Mouse (Mus musculus): ENCODE results near the gene Gas7. TPM values are rescaled to one million over a fixed set of nuclear protein-coding genes. Genes with fewer than 3 reads are reported as not detected.

The Gas7 gene
- polyA plus RNA-seq, 1 experiment from 2014 or later: 18.7 TPM

- Histone ChIP-seq H3K4me2 (replicated peaks; ENCODE audit: low read depth, low read length) (no peak overlapping the region), H3K4me1 (ENCODE audit: insufficient read depth, low read depth, low read length) (no peaks in the 10 kb centered on the region), H3K9ac (replicated peaks; ENCODE audit: low read depth) (no peak overlapping the region), H3K36me3 (ENCODE audit: insufficient read depth, low read length) (no peaks in the 10 kb centered on the region), H3K9me3 (ENCODE audit: low read length) (no peaks in the 10 kb centered on the region), H3K27ac (ENCODE audit: low read length) (no peak overlapping the region), H3K27me3 (replicated peaks; ENCODE audit: insufficient read depth, low read length) (no peaks in the 10 kb centered on the region), H3K4me3 (ENCODE audit: low read depth, low read length) (no peak overlapping the region)
- ATAC-seq (no peak), DNase-seq (ENCODE audit: low spot score) (no peak)
- 90% methylated on average over 2 of the region's 2 CpGs for WGBS
- TF ChIP-seq EP300 (IDR thresholded peaks at IDR 0.05) (no peak), CTCF (IDR thresholded peaks at IDR 0.05) (no peak)
Observed at GRCm38 (mm10) chr11:67500115-67500514, 44.9 kb downstream of the Gas7 start.

- H3K27ac ChIP-seq (ENCODE audit: low read length): no peak overlapping the region
- TF ChIP-seq EP300 (IDR thresholded peaks at IDR 0.05) (no peak), CTCF (IDR thresholded peaks at IDR 0.05) (no peak)
- H3K4me3 ChIP-seq (ENCODE audit: low read depth, low read length): no peak overlapping the region
- H3K4me1 ChIP-seq (ENCODE audit: insufficient read depth, low read depth, low read length): no peaks in the 10 kb centered on the region
- no peak for ATAC-seq
- no peak overlapping the region for H3K9ac ChIP-seq (replicated peaks; ENCODE audit: low read depth)
- H3K4me2 ChIP-seq (replicated peaks; ENCODE audit: low read depth, low read length): no peak overlapping the region
- no peaks in the 10 kb centered on the region for H3K36me3 ChIP-seq (ENCODE audit: insufficient read depth, low read length)
- no peaks in the 10 kb centered on the region for H3K27me3 ChIP-seq (replicated peaks; ENCODE audit: insufficient read depth, low read length)
- no peak for DNase-seq (ENCODE audit: low spot score)
- no peaks in the 10 kb centered on the region for H3K9me3 ChIP-seq (ENCODE audit: low read length)
- WGBS: 70% methylated on average over 7 of the region's 7 CpGs
Observed at GRCm38 (mm10) chr11:67501468-67502244, 46.4 kb downstream of the Gas7 start.

- WGBS: 70% methylated on average over 1 of the region's 1 CpGs
- ATAC-seq (no peak), DNase-seq (ENCODE audit: low spot score) (no peak)
- Histone ChIP-seq H3K36me3 (ENCODE audit: insufficient read depth, low read length) (no peaks in the 10 kb centered on the region), H3K9me3 (ENCODE audit: low read length) (no peaks in the 10 kb centered on the region), H3K27me3 (replicated peaks; ENCODE audit: insufficient read depth, low read length) (no peaks in the 10 kb centered on the region), H3K4me3 (ENCODE audit: low read depth, low read length) (no peak overlapping the region), H3K4me1 (ENCODE audit: insufficient read depth, low read depth, low read length) (no peaks in the 10 kb centered on the region), H3K9ac (replicated peaks; ENCODE audit: low read depth) (no peak overlapping the region), H3K27ac (ENCODE audit: low read length) (no peak overlapping the region), H3K4me2 (replicated peaks; ENCODE audit: low read depth, low read length) (no peak overlapping the region)
- TF ChIP-seq EP300 (IDR thresholded peaks at IDR 0.05) (no peak), CTCF (IDR thresholded peaks at IDR 0.05) (no peak)
Observed at GRCm38 (mm10) chr11:67509219-67509876, 54.1 kb downstream of the Gas7 start.

GRCm38 (mm10) chr11:67510831-67511230 lies 55.6 kb downstream of the Gas7 start:
- TF ChIP-seq EP300 (IDR thresholded peaks at IDR 0.05) (no peak), CTCF (IDR thresholded peaks at IDR 0.05) (no peak)
- WGBS: 84% methylated on average over 4 of the region's 4 CpGs
- no peaks in the 10 kb centered on the region for H3K36me3 ChIP-seq (ENCODE audit: insufficient read depth, low read length)
- H3K27me3 ChIP-seq (replicated peaks; ENCODE audit: insufficient read depth, low read length): no peaks in the 10 kb centered on the region
- DNase-seq (ENCODE audit: low spot score) (no peak), ATAC-seq (no peak)
- no peaks in the 10 kb centered on the region for H3K9me3 ChIP-seq (ENCODE audit: low read length)
- no peak overlapping the region for H3K4me2 ChIP-seq (replicated peaks; ENCODE audit: low read depth, low read length)
- H3K9ac ChIP-seq (replicated peaks; ENCODE audit: low read depth): no peak overlapping the region
- no peak overlapping the region for H3K4me3 ChIP-seq (ENCODE audit: low read depth, low read length)
- no peak overlapping the region for H3K27ac ChIP-seq (ENCODE audit: low read length)
- peaks cover 7% of the 10 kb centered on the region; the same call in 1 of the 2 replicates for H3K4me1 ChIP-seq (ENCODE audit: insufficient read depth, low read depth, low read length)

- no peaks in the 10 kb centered on the region for H3K36me3 ChIP-seq (ENCODE audit: insufficient read depth, low read length)
- H3K27me3 ChIP-seq (replicated peaks; ENCODE audit: insufficient read depth, low read length): no peaks in the 10 kb centered on the region
- no peak overlapping the region for H3K4me3 ChIP-seq (ENCODE audit: low read depth, low read length)
- ATAC-seq (no peak), DNase-seq (ENCODE audit: low spot score) (no peak)
- H3K4me1 ChIP-seq (ENCODE audit: insufficient read depth, low read depth, low read length): peaks cover 7% of the 10 kb centered on the region; the same call in 1 of the 2 replicates
- no peak overlapping the region for H3K27ac ChIP-seq (ENCODE audit: low read length)
- 86% methylated on average over 4 of the region's 4 CpGs for WGBS
- no peak overlapping the region for H3K9ac ChIP-seq (replicated peaks; ENCODE audit: low read depth)
- no peak for TF ChIP-seq EP300 (IDR thresholded peaks at IDR 0.05)
- TF ChIP-seq CTCF (IDR thresholded peaks at IDR 0.05): no peak
- no peak overlapping the region for H3K4me2 ChIP-seq (replicated peaks; ENCODE audit: low read depth, low read length)
- H3K9me3 ChIP-seq (ENCODE audit: low read length): no peaks in the 10 kb centered on the region
Observed at GRCm38 (mm10) chr11:67513001-67513400, 57.8 kb downstream of the Gas7 start.

- H3K27me3 ChIP-seq (replicated peaks; ENCODE audit: insufficient read depth, low read length): no peaks in the 10 kb centered on the region
- TF ChIP-seq CTCF (IDR thresholded peaks at IDR 0.05) (peak; percentile 69), EP300 (IDR thresholded peaks at IDR 0.05) (no peak)
- H3K36me3 ChIP-seq (ENCODE audit: insufficient read depth, low read length): no peaks in the 10 kb centered on the region
- H3K9me3 ChIP-seq (ENCODE audit: low read length): no peaks in the 10 kb centered on the region
- no peak overlapping the region for H3K27ac ChIP-seq (ENCODE audit: low read length)
- 79% methylated on average over 8 of the region's 8 CpGs for WGBS
- no peak overlapping the region for H3K4me3 ChIP-seq (ENCODE audit: low read depth, low read length)
- no peak overlapping the region for H3K9ac ChIP-seq (replicated peaks; ENCODE audit: low read depth)
- DNase-seq (ENCODE audit: low spot score) (no peak), ATAC-seq (no peak)
- H3K4me1 ChIP-seq (ENCODE audit: insufficient read depth, low read depth, low read length): peaks cover 7% of the 10 kb centered on the region; the same call in 1 of the 2 replicates
- no peak overlapping the region for H3K4me2 ChIP-seq (replicated peaks; ENCODE audit: low read depth, low read length)
Observed at GRCm38 (mm10) chr11:67514401-67514800, 59.2 kb downstream of the Gas7 start.

All from lung, postnatal 0 days (tissue).